Mouse (Mus musculus) gastrocnemius, adult 2 months (tissue): Measurements from ENCODE around the gene Ggnbp2. TPM values are rescaled to one million over a fixed set of nuclear protein-coding genes. Genes with fewer than 3 reads are reported as not detected.
A peak's percentile ranks its signal among the peaks of the same experiment; 100 is the strongest.
"Not testable (repeated sequence)": the region's sequence is repeated elsewhere in the genome, so short reads cannot be mapped to it uniquely, and the experiment has no call there.

ENCODE experiments used
- DNase-seq: peaks from one replicate; pipeline ENCODE4 v3.0.0; 2022
- H3K27ac ChIP-seq: fragments of 200-600 bp; 2 replicates; pipeline ENCODE4 v1.8.1; 2022; ENCODE audit warnings: mild to moderate bottlenecking
- H3K4me3 ChIP-seq: fragments of 200-600 bp; 2 replicates; pipeline ENCODE4 v1.8.1; 2022; ENCODE audit warnings: mild to moderate bottlenecking, moderate library complexity
- CTCF ChIP-seq: fragments of 200-600 bp; IDR thresholded peaks from 2 replicates; pipeline ENCODE4 v1.8.1; 2022; ENCODE audit warnings: antibody characterized with exemption, mild to moderate bottlenecking, moderate library complexity
- intact Hi-C: fragments of 180-260 bp; cut with DNase I; formaldehyde crosslinking; loops from one replicate; pipeline ENCODE4 v1.15.1; 2025
- total RNA-seq, 2 experiments: library from RNA; stranded (reverse); gene quantifications; 2 replicates each; pipeline ENCODE4 v1.2.3; 2021

Gene Ggnbp2
- total RNA-seq, 2 experiments from 2014 or later, result 35.5 to 45.7 TPM

DNA sequence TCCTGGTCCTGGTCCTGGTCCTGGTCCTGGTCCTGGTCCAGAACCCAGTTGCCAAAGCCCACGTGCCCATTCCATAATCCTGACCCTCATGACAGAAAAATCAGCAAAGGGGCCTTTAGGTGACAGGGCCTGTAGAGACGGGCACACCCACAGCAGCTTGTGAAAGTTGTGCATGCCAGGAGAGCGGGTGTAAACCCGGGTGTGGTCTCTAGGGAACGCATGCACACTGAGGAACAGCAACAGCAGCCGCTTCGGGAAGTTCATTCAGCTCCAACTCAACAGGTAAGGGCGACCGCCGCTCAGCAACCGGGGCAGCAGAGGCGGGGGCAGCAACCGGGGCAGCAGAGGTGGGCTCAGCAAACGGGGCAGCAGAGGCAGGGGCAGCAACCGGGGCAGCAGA lies 22.5 kb upstream of the Ggnbp2 start:
- H3K4me3 ChIP-seq, result no peak overlapping the region
- TF ChIP-seq CTCF, result no peak
- no peak overlapping the region for H3K27ac ChIP-seq
- intact Hi-C loops, result no loop called here
- DNase-seq, result no peak

DNA sequence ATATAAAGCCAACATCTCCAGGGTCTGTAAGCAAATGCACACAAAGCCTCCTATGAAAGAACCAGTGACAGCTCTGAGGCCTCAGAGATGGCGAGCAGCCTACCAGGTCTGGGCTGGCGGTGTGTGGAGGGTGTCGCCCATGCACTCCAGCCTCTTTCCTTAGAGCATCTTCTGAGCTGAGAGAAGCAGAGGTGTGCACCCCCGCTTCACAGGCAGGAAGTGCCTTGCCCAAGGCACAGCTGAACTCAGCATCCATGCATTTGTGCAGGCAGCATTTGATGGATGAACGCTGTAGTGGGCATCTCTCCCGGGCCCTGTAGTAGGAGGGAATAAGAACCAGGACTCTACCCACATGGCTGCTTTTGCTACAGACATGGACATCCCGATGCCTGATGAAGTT lies 21.1 kb upstream of the Ggnbp2 start:
- no peak for DNase-seq
- intact Hi-C loops, result no loop called here
- TF ChIP-seq CTCF, result no peak
- H3K4me3 ChIP-seq, result no peak overlapping the region
- H3K27ac ChIP-seq, result no peak overlapping the region

DNA sequence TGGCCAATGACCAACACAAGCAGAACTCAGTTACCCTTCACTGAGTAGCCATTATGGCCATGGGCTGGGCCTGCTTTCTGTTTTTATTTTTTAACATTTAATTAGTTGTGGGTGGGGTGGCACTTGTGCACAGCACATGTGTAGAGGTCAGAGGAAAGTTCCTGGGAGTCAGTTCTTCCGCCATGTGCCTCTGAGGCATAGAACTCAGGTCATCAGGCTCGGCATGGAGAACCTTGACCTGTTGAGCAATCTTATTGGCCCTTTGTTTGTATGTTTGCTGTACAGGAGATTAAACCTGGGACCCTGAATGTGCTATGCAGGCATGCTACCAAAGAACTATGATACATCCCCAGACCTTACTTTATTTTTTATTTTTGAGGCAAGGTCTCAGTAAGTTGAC lies 18.9 kb upstream of the Ggnbp2 start:
- intact Hi-C loops, result no loop called here
- no peak for TF ChIP-seq CTCF
- no peak for DNase-seq
- no peak overlapping the region for H3K4me3 ChIP-seq
- no peak overlapping the region for H3K27ac ChIP-seq

DNA sequence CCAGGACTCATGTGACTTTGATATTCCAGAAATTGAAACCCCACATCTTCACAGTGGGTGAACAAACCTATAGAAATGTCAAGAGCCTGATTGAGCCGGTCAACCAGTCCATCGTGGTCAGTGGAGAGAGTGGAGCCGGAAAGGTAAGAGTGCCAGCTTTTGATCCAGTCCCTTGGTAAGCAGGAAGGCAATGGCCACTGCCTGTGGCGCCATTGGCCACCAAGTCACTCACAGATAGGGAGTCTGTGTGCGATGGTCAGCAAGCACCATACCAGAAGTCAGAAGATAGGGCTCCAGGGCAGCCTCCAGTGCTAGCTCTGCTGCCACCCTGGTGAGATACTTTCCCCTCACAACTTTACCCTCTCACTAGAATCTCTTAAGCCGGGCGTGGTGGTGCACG lies 17.4 kb upstream of the Ggnbp2 start:
- intact Hi-C loops, result no loop called here
- no peak overlapping the region for H3K27ac ChIP-seq
- H3K4me3 ChIP-seq, result no peak overlapping the region
- no peak for TF ChIP-seq CTCF
- no peak for DNase-seq

DNA sequence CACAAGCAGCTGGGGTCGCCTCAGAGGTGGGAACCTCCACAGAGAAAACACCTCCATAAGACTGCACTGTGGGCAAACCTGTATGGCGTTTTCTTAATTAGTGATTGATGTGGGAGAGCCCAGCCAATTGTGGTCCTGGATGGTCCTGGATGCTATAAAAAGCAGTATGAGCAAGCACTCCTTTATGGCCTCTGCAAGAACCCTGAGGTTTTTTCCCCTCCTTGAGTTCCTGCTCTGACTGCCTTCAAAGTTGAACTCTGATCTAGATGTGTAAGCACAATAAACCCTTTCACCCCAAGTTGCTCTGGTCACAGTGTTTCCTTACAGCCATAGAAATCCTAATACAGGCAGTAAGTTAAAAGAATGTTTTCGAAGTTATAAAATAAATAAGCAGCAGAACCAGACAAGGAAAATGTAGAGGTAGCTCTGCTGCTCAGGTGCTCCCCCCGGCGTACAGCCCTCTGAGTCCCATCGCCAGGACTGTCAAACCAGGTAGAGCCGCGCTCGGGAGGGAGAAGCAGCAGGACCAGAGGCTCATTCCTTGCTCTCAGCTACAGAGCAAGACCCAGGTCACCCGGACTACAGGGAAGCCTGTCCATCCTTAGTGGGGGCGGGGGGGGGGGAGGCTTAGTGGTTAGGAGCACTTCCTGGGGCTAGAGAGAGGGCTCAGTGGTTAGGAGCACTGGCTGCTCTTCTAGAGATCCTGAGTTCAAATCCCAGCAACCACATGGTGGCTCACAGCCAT lies 16.3 kb upstream of the Ggnbp2 start:
- Histone ChIP-seq H3K4me3 (no peak overlapping the region), H3K27ac (no peak overlapping the region)
- intact Hi-C loops, result no loop called here
- DNase-seq, result no peak
- TF ChIP-seq CTCF, result no peak

DNA sequence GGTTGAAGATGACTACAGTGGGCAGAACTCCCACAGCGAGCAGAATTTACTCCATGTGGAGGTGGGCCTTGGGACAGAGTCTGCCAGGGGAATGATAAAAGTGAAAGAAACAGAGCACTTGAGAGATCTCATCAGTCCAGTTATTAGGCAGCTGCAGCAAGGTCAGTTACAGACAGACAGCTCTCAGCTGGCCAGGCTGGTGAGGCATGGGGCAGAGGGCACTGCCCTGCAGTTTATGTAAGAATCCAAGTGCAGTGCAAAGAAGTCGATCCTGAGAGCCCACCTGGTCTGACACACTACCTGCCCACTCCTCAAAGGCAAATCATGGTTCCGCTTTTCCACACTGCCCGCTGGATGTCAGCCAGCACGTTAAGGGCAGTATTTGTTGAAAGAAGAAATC lies 15.6 kb upstream of the Ggnbp2 start:
- Histone ChIP-seq H3K27ac (no peak overlapping the region), H3K4me3 (no peak overlapping the region)
- intact Hi-C loops, result no loop called here
- TF ChIP-seq CTCF, result no peak
- no peak for DNase-seq

DNA sequence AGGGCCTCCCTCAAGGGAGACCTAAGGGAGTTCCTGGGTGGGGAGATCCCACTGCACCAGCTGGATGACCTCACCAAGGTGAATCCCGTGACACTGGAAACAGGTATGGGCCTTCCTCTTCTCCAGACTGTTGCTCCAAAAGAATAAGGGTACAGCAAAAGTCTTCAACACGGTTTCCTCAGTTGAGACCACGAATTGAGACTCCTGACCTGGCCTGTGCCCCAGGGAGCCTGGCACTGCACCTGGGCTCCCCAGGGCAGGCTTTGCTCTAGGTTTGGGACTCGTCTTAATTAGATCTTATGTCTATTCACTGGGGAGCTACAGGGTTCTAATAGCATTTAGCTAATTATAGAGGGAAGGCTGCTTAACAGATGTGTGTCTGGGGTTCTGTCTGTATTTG lies 14.6 kb upstream of the Ggnbp2 start:
- Histone ChIP-seq H3K4me3 (no peak overlapping the region), H3K27ac (no peak overlapping the region)
- no peak for DNase-seq
- no peak for TF ChIP-seq CTCF
- intact Hi-C loops, result no loop called here

DNA sequence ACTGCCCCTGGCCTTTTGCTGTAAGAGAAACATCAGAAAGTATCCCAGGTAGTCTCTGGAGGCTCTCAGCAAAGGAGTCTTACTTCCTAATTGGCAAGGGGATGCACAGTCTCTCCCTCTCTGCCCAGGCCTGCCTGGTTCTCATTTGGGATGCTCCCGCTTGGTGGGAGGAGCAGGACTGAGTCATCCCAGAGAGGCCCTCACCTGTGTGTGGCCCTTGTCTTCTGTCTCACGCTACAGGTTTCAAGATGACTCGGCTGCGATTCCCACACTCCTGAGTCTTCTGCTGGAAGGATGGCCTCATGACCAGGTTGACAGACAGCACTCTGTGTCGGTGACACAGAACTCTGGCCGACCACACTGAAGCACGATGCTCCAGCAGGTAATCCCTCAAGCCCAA lies 11.7 kb upstream of the Ggnbp2 start:
- Histone ChIP-seq H3K27ac (no peak overlapping the region), H3K4me3 (no peak overlapping the region)
- TF ChIP-seq CTCF, result no peak
- intact Hi-C loops, result no loop called here
- DNase-seq, result no peak

DNA sequence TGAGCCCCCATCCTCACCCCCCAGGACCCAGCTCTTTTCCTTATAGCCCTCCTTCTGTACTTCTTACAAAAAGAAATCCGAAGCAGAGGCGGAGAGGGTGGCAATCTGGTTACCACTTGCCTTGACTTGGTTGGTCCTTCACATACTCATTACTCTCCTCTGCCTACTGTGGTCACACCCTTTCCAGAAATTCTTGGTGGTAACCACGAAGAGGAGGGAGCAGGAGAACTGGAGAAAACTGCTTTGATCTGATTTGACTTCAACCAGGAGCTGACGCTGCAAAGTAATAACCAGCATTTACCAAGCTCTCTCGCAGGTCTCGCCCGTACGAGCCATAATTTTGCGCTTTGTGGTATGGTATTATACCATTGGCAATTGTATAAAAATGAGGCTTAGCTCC lies 10.4 kb upstream of the Ggnbp2 start:
- Histone ChIP-seq H3K27ac (peak overlapping the region; percentile 94), H3K4me3 (peak overlapping the region; percentile 80)
- intact Hi-C loops, result no loop called here
- no peak for TF ChIP-seq CTCF
- DNase-seq, result no peak

DNA sequence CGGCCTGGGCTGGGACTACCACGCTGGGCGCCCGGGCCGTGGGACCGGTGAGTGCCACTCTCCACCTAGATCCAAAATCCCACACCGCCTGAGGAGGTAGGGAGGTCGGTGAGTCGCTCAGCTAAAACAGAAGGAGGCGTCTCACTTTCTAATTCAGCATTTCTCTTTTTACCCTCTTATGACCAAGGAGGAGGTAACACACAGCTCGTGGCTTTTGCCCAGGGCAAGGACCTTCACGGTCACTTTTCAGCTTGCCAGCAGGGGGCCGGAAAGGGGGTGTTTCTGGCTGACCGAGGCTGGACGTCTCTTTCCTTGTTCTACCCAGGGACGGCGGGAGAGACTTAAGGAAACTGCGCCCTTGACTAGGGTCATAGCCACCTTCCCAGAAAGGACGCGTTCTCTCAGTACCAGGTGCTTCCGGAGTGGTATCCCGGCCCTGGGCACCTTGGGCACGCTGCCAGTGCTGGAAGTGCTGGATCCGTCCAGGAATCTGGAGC lies 9.9 kb upstream of the Ggnbp2 start:
- H3K27ac ChIP-seq, result peak overlapping the region; percentile 94
- peak overlapping the region; percentile 80 for H3K4me3 ChIP-seq
- intact Hi-C loops, result no loop called here
- DNase-seq, result peak; percentile 59
- no peak for TF ChIP-seq CTCF

DNA sequence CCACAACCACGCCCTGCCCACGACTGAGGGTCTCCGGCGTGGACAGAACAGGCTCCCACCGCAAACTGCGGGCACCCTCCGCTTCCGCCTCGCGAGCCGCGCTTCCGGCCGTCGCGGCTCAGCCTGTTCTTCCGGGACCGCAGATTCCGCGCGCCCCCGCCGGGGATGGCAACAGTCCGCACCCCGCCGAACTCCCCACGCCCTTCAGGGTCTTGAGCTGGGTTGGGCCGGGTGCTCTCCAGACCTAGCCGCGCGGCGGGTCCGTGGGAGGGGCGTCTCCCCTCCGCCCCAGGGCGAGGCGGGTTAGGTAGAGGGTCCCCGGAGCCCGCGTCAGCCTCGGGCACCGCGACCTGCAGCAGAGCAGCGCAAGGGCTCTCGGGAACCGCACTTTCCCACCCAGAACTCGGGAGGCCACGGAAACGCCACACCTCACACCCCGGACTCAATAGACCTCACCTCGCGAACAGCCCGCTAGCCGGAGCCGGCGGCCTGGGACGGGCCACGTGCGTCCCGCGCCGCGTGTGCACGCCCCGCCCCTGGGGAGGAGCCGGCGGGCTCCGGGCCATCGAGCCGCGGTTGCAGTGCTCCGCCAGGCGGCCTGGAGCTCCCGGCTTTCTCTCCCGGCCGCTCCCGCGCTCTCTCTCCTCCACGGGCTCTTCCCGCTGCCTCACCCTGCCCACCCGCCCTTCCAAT lies 9.3 kb upstream of the Ggnbp2 start, which contains the start of the genes Myo19 and Pigw:
Gene Myo19, plus strand, starts transcription at position 377 of the 693 bp plus-strand sequence.
Gene Pigw, minus strand, starts transcription at position 514 of the 693 bp plus-strand sequence.
- intact Hi-C loops, result loop anchor here (10.0 kb wide), 1 partner anchor 255 kb away; no protein-coding TSS in a partner anchor
- peak; percentile 93 for DNase-seq
- peak; percentile 46 for TF ChIP-seq CTCF
- H3K4me3 ChIP-seq, result peak within 1 kb of the TSS; percentile 80
- H3K27ac ChIP-seq, result peak within 1 kb of the TSS; percentile 94

DNA sequence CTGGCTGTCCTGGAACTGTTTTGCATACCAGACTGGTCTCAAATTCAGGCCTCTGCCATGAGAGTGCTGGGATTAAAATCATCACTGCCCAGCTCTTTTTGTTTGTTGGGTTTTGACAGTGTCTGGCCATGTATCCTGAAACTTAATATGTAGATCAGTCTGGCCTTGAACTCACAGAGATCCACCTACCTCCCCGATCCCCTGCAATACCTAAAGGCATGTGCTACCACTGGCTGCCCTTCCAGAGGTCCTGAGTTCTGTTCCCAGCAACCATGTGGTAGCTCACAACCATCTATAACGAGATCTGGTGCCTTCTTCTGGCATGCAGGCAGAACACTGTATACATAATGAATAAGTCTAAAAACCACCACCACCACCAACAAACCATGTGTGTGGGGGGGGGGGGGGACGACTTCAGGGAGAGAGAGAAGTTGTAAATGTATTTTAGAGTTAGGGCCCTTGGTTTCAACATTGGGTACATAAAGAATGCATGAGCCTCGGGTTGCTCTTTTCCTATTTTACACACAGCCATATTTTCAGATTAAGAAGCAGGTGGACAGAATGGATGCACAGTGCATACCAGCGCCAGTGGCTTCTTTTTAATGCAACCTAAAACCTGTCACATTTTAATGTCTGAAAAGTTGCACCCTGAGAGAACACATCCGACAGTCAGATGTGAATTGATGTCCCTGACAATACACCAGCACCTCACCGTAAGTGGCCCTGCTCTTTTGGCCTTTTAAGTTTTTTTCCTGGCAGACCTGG lies 8.6 kb upstream of the Ggnbp2 start:
- intact Hi-C loops, result loop anchor here (10.0 kb wide), 1 partner anchor 256 kb away; no protein-coding TSS in a partner anchor
- Histone ChIP-seq H3K4me3 (peak overlapping the region; percentile 80), H3K27ac (peak overlapping the region; percentile 94)
- DNase-seq, result no peak
- TF ChIP-seq CTCF, result no peak

DNA sequence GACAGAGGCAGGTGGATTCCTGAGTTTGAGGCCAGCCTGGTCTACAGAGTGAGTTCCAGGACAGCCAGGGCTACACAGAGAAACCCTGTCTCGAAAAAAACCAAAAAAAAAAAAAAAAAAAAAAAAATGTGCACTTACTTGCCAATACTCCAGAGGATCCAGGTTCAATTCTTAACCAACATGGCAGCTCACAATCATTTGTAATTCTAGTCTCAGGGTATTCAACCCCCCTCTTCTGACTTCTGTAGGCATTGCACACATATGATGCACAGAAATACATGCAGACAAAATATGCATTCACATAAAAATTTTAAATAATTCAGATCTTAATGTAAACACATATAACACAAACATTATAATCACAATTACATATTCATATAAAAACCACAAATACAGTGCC lies 5.4 kb upstream of the Ggnbp2 start:
- intact Hi-C loops, result loop anchor here (10.0 kb wide), 1 partner anchor 259 kb away; no protein-coding TSS in a partner anchor
- DNase-seq, H3K4me3 ChIP-seq, H3K27ac ChIP-seq: not testable (repeated sequence)
